In genomic region chr19:5306279-5306678, GRCm38 (mm10) we compare ENCODE assay signal across 14 mouse cellular contexts. TPM values are rescaled to one million over a fixed set of nuclear protein-coding genes. Genes with fewer than 3 reads are reported as not detected.
A peak's percentile ranks its signal among the peaks of the same experiment; 100 is the strongest.
DNase-seq lines count a peak whose midpoint lies in the region; ATAC-seq and TF ChIP-seq lines count a peak whose summit lies in the region.
"Had no signal": no experiment of that assay in that cellular context is flagged by ENCODE, and none has a peak within 500 bp of the region (broad histone marks: within the 10 kb centered on the region; RNA-seq: fewer than 3 reads in every experiment).

No protein-coding gene starts in this region.

- no peaks in the 10 kb centered on the region for H3K4me1 ChIP-seq in hindbrain, postnatal 0 days (ENCODE audit: insufficient read depth, low read length)
- H3K4me1 ChIP-seq in hindbrain, embryonic 16.5 days (ENCODE audit: control insufficient read depth, insufficient read depth, low read depth, low read length) = no peaks in the 10 kb centered on the region
- H3K4me1 ChIP-seq in midbrain, postnatal 0 days (ENCODE audit: insufficient read depth, low read length) = no peaks in the 10 kb centered on the region
- peaks cover 9% of the 10 kb centered on the region for H3K4me1 ChIP-seq in midbrain, embryonic 10.5 days
- no peaks in the 10 kb centered on the region for H3K4me1 ChIP-seq in kidney, embryonic 14.5 days (ENCODE audit: control insufficient read depth, insufficient read depth, low read length)

- 0 out of 2 replicates have a peak, but pooled peaks have one; percentile 45 for ATAC-seq in hindbrain, postnatal 0 days
- ATAC-seq in hindbrain, embryonic 16.5 days = no peak
- no peak for ATAC-seq in midbrain, postnatal 0 days (ENCODE audit: low FRiP score)
- ATAC-seq in kidney, embryonic 14.5 days (ENCODE audit: low FRiP score, low TSS enrichment) = no peak

- no peaks in the 10 kb centered on the region for H3K9me3 ChIP-seq in hindbrain, postnatal 0 days (ENCODE audit: low read length)
- H3K9me3 ChIP-seq in hindbrain, embryonic 16.5 days (ENCODE audit: control insufficient read depth, low read length) = peaks cover 6% of the 10 kb centered on the region
- no peaks in the 10 kb centered on the region for H3K9me3 ChIP-seq in midbrain, postnatal 0 days (ENCODE audit: low read length)
- H3K9me3 ChIP-seq in midbrain, embryonic 10.5 days (replicated peaks) = peaks cover 12% of the 10 kb centered on the region
- H3K9me3 ChIP-seq in kidney, embryonic 14.5 days (ENCODE audit: control insufficient read depth, low read length) = peaks cover 7% of the 10 kb centered on the region

- no peak for DNase-seq in hindbrain, postnatal 0 days (ENCODE audit: low spot score)
- DNase-seq in midbrain, postnatal 0 days (ENCODE audit: low spot score) = no peak
- no peak for DNase-seq in midbrain, embryonic 10.5 days (ENCODE audit: low spot score)
- peak; percentile 47 for DNase-seq in NIH3T3 (ENCODE audit: low read depth)
- DNase-seq in splenic B cell, adult 2 months (ENCODE audit: low read depth, low spot score) = peak; percentile 17
- DNase-seq in urinary bladder, postnatal 36 days (ENCODE audit: low spot score in 2 of 2) = no peak
- DNase-seq: adrenal gland, postnatal 25 days; cerebellum, adult 11-12 months; lung, postnatal 4 days had no signal

- no peaks in the 10 kb centered on the region for H3K27me3 ChIP-seq in hindbrain, postnatal 0 days (ENCODE audit: insufficient read depth, low read length)
- no peaks in the 10 kb centered on the region for H3K27me3 ChIP-seq in hindbrain, embryonic 16.5 days (replicated peaks; ENCODE audit: control insufficient read depth, insufficient read depth, low read length)
- no peaks in the 10 kb centered on the region for H3K27me3 ChIP-seq in midbrain, postnatal 0 days (ENCODE audit: insufficient read depth, low read length)
- peaks cover 21% of the 10 kb centered on the region for H3K27me3 ChIP-seq in midbrain, embryonic 10.5 days (ENCODE audit: low read depth, poor library complexity, severe bottlenecking)
- no peaks in the 10 kb centered on the region; the same call in 1 of the 2 replicates for H3K27me3 ChIP-seq in splenic B cell, adult 2 months (ENCODE audit: control insufficient read depth, insufficient read depth, low read length, poor library complexity, severe bottlenecking)
- H3K27me3 ChIP-seq in kidney, embryonic 14.5 days (ENCODE audit: control insufficient read depth, insufficient read depth, low read length) = 0 out of 2 replicates have a peak, but pooled peaks cover 3% of the 10 kb centered on the region

- H3K4me3 ChIP-seq in hindbrain, postnatal 0 days (ENCODE audit: low read length) = no peak overlapping the region
- no peak overlapping the region for H3K4me3 ChIP-seq in hindbrain, embryonic 16.5 days (ENCODE audit: low read length)
- H3K4me3 ChIP-seq in midbrain, postnatal 0 days (ENCODE audit: low read depth, low read length) = no peak overlapping the region
- H3K4me3 ChIP-seq in midbrain, embryonic 10.5 days = no peak overlapping the region
- H3K4me3 ChIP-seq in kidney, embryonic 14.5 days (ENCODE audit: low read length) = no peak overlapping the region

- no peak overlapping the region for H3K4me2 ChIP-seq in hindbrain, postnatal 0 days (ENCODE audit: low read depth, low read length)
- no peak overlapping the region for H3K4me2 ChIP-seq in hindbrain, embryonic 16.5 days (ENCODE audit: low read length)
- no peak overlapping the region for H3K4me2 ChIP-seq in midbrain, postnatal 0 days (ENCODE audit: low read depth, low read length, poor library complexity, severe bottlenecking)
- H3K4me2 ChIP-seq in kidney, embryonic 14.5 days (replicated peaks; ENCODE audit: low read depth, low read length) = no peak overlapping the region

- H3K36me3 ChIP-seq in hindbrain, postnatal 0 days (ENCODE audit: insufficient read depth, low read length) = peaks cover 26% of the 10 kb centered on the region
- H3K36me3 ChIP-seq in hindbrain, embryonic 16.5 days (ENCODE audit: control insufficient read depth, insufficient read depth, low read length) = peaks cover 30% of the 10 kb centered on the region
- H3K36me3 ChIP-seq in midbrain, postnatal 0 days (ENCODE audit: insufficient read depth, low read length) = peaks cover 34% of the 10 kb centered on the region
- H3K36me3 ChIP-seq in midbrain, embryonic 10.5 days = peaks cover 53% of the 10 kb centered on the region
- H3K36me3 ChIP-seq in splenic B cell, adult 2 months (ENCODE audit: control insufficient read depth, insufficient read depth, low read length, poor library complexity, severe bottlenecking) = no peaks in the 10 kb centered on the region
- no peaks in the 10 kb centered on the region for H3K36me3 ChIP-seq in kidney, embryonic 14.5 days (ENCODE audit: control insufficient read depth, insufficient read depth, low read length)

- no peak overlapping the region for H3K9ac ChIP-seq in hindbrain, postnatal 0 days (replicated peaks; ENCODE audit: low read length)
- no peak overlapping the region for H3K9ac ChIP-seq in hindbrain, embryonic 16.5 days (ENCODE audit: low read depth, low read length)
- no peak overlapping the region for H3K9ac ChIP-seq in midbrain, postnatal 0 days (replicated peaks; ENCODE audit: low read length, poor library complexity, severe bottlenecking)
- no peak overlapping the region for H3K9ac ChIP-seq in kidney, embryonic 14.5 days (ENCODE audit: low read depth, low read length)
- H3K9ac ChIP-seq: heart, embryonic 13.5 days; limb, embryonic 13.5 days had no signal

- TF ChIP-seq CTCF in hindbrain, postnatal 0 days (IDR thresholded peaks at IDR 0.05; ENCODE audit: low read depth) = peak; percentile 64
- peak; percentile 65 for TF ChIP-seq CTCF in midbrain, postnatal 0 days (IDR thresholded peaks at IDR 0.05)

- H3K27ac ChIP-seq in hindbrain, postnatal 0 days = no peak overlapping the region
- H3K27ac ChIP-seq in hindbrain, embryonic 16.5 days (ENCODE audit: low read depth, low read length) = no peak overlapping the region
- no peak overlapping the region for H3K27ac ChIP-seq in midbrain, postnatal 0 days (ENCODE audit: low read depth, low read length)
- H3K27ac ChIP-seq in midbrain, embryonic 10.5 days (replicated peaks) = no peak overlapping the region
- no peak overlapping the region for H3K27ac ChIP-seq in kidney, embryonic 14.5 days (ENCODE audit: low read depth, low read length)
- H3K27ac ChIP-seq: heart, embryonic 13.5 days; limb, embryonic 13.5 days had no signal

- 86% methylated on average over 6 of the region's 6 CpGs for WGBS in hindbrain, postnatal 0 days
- WGBS in hindbrain, embryonic 16.5 days = 84% methylated on average over 6 of the region's 6 CpGs
- WGBS in midbrain, postnatal 0 days = 84% methylated on average over 6 of the region's 6 CpGs
- 86% methylated on average over 6 of the region's 6 CpGs for WGBS in midbrain, embryonic 10.5 days
- WGBS in kidney, embryonic 14.5 days = 91% methylated on average over 6 of the region's 6 CpGs

RNA-seq across cellular contexts. Expression of gene Gal3st3, which starts 8.1 kb away (rescaled TPM):
- 25.0 and 27.3 TPM in 2 replicates for total RNA-seq in hindbrain, postnatal 0 days (2014; rRNA removed)
- polyA plus RNA-seq in hindbrain, postnatal 0 days (2015; fragmentation: Nextera tagmentation; extraction: Ambion mirVana) = 26.9 and 31.9 TPM in 2 replicates
- polyA plus RNA-seq in hindbrain, embryonic 16.5 days (2015; fragmentation: Nextera tagmentation; extraction: Ambion mirVana) = 42.3 and 48.3 TPM in 2 replicates
- total RNA-seq in midbrain, postnatal 0 days (2014; rRNA removed) = 27.4 and 29.2 TPM in 2 replicates
- polyA plus RNA-seq in midbrain, postnatal 0 days (2015; fragmentation: Nextera tagmentation; extraction: Ambion mirVana) = 40.8 and 41.4 TPM in 2 replicates
- 10.8 and 15.4 TPM in 2 replicates for polyA plus RNA-seq in midbrain, embryonic 10.5 days (2016; fragmentation: Nextera tagmentation; extraction: Ambion mirVana)
- polyA plus RNA-seq in kidney, embryonic 14.5 days (2014; fragmentation: Nextera tagmentation; extraction: Ambion mirVana) = 2.9 and 4.4 TPM in 2 replicates
- total RNA-seq: adrenal gland, postnatal 25 days had no signal

RNA-seq across cellular contexts. Expression of gene Sf3b2, which starts 11.0 kb away (rescaled TPM):
- total RNA-seq in hindbrain, postnatal 0 days (2014; rRNA removed) = 266 and 341 TPM in 2 replicates
- polyA plus RNA-seq in hindbrain, postnatal 0 days (2015; fragmentation: Nextera tagmentation; extraction: Ambion mirVana) = 322 and 334 TPM in 2 replicates
- polyA plus RNA-seq in hindbrain, embryonic 16.5 days (2015; fragmentation: Nextera tagmentation; extraction: Ambion mirVana) = 308 and 315 TPM in 2 replicates
- 270 and 283 TPM in 2 replicates for total RNA-seq in midbrain, postnatal 0 days (2014; rRNA removed)
- polyA plus RNA-seq in midbrain, postnatal 0 days (2015; fragmentation: Nextera tagmentation; extraction: Ambion mirVana) = 312 and 315 TPM in 2 replicates
- polyA plus RNA-seq in midbrain, embryonic 10.5 days (2016; fragmentation: Nextera tagmentation; extraction: Ambion mirVana) = 468 and 500 TPM in 2 replicates
- polyA plus RNA-seq in kidney, embryonic 14.5 days (2014; fragmentation: Nextera tagmentation; extraction: Ambion mirVana) = 293 and 384 TPM in 2 replicates

RNA-seq across cellular contexts. Expression of gene Catsper1, which starts 29.3 kb away (rescaled TPM):
- not detected in 2 replicates for total RNA-seq in hindbrain, postnatal 0 days (2014; rRNA removed)
- polyA plus RNA-seq in hindbrain, postnatal 0 days (2015; fragmentation: Nextera tagmentation; extraction: Ambion mirVana) = not detected in 2 replicates
- not detected in 2 replicates for polyA plus RNA-seq in hindbrain, embryonic 16.5 days (2015; fragmentation: Nextera tagmentation; extraction: Ambion mirVana)
- not detected in 2 replicates for total RNA-seq in midbrain, postnatal 0 days (2014; rRNA removed)
- not detected in 2 replicates for polyA plus RNA-seq in midbrain, postnatal 0 days (2015; fragmentation: Nextera tagmentation; extraction: Ambion mirVana)
- polyA plus RNA-seq in midbrain, embryonic 10.5 days (2016; fragmentation: Nextera tagmentation; extraction: Ambion mirVana) = not detected in 2 replicates
- polyA plus RNA-seq in kidney, embryonic 14.5 days (2014; fragmentation: Nextera tagmentation; extraction: Ambion mirVana) = not detected in 2 replicates
- total RNA-seq: adrenal gland, postnatal 25 days had no signal
- polyA plus RNA-seq: heart, embryonic 13.5 days; limb, embryonic 13.5 days; thymus, postnatal 0 days had no signal

RNA-seq across cellular contexts. Expression of gene Pacs1, which starts 33.4 kb away (rescaled TPM):
- 60.3 and 63.6 TPM in 2 replicates for total RNA-seq in hindbrain, postnatal 0 days (2014; rRNA removed)
- polyA plus RNA-seq in hindbrain, postnatal 0 days (2015; fragmentation: Nextera tagmentation; extraction: Ambion mirVana) = 33.1 and 41.0 TPM in 2 replicates
- polyA plus RNA-seq in hindbrain, embryonic 16.5 days (2015; fragmentation: Nextera tagmentation; extraction: Ambion mirVana) = 47.6 and 56.9 TPM in 2 replicates
- total RNA-seq in midbrain, postnatal 0 days (2014; rRNA removed) = 86.4 and 124 TPM in 2 replicates
- polyA plus RNA-seq in midbrain, postnatal 0 days (2015; fragmentation: Nextera tagmentation; extraction: Ambion mirVana) = 47.9 and 49.9 TPM in 2 replicates
- 21.3 and 23.7 TPM in 2 replicates for polyA plus RNA-seq in midbrain, embryonic 10.5 days (2016; fragmentation: Nextera tagmentation; extraction: Ambion mirVana)
- polyA plus RNA-seq in kidney, embryonic 14.5 days (2014; fragmentation: Nextera tagmentation; extraction: Ambion mirVana) = 17.6 and 30.4 TPM in 2 replicates

RNA-seq across cellular contexts. Expression of gene Cst6, which starts 43.1 kb away (rescaled TPM):
- total RNA-seq in hindbrain, postnatal 0 days (2014; rRNA removed) = 0.50 and 9.8 TPM in 2 replicates
- polyA plus RNA-seq in hindbrain, postnatal 0 days (2015; fragmentation: Nextera tagmentation; extraction: Ambion mirVana) = 14.9 and 16.1 TPM in 2 replicates
- polyA plus RNA-seq in hindbrain, embryonic 16.5 days (2015; fragmentation: Nextera tagmentation; extraction: Ambion mirVana) = 9.8 and 11.9 TPM in 2 replicates
- 0.82 and 1.1 TPM in 2 replicates for total RNA-seq in midbrain, postnatal 0 days (2014; rRNA removed)
- 13.1 and 14.9 TPM in 2 replicates for polyA plus RNA-seq in midbrain, postnatal 0 days (2015; fragmentation: Nextera tagmentation; extraction: Ambion mirVana)
- polyA plus RNA-seq in midbrain, embryonic 10.5 days (2016; fragmentation: Nextera tagmentation; extraction: Ambion mirVana) = 0.67 TPM in 1 of 2 replicates, not detected in the other
- polyA plus RNA-seq in kidney, embryonic 14.5 days (2014; fragmentation: Nextera tagmentation; extraction: Ambion mirVana) = 1.3 TPM in 1 of 2 replicates, not detected in the other

Comparison
In these comparisons a context has a peak if more than half of its experiments do, and no peak if none do; other contexts are left out.
1. DNase-seq: peak in NIH3T3 (single experiment) and splenic B cell, adult 2 months (single experiment); none in hindbrain, postnatal 0 days (single experiment), midbrain, postnatal 0 days (single experiment), midbrain, embryonic 10.5 days (single experiment) and urinary bladder, postnatal 36 days (0 of 2).